Mouse (Mus musculus) bone marrow macrophage, adult 2 months (primary cell): ENCODE results near the gene Rita1.

Experiments
- CTCF ChIP-seq: IDR thresholded peaks from 2 replicates; pipeline ENCODE4 v1.5.1; 2012; ENCODE audit warnings: low read depth, mild to moderate bottlenecking, low read length, moderate library complexity
- POLR2A ChIP-seq: IDR thresholded peaks from 2 replicates; pipeline ENCODE4 v1.6.1; 2012; ENCODE audit warnings: mild to moderate bottlenecking, low read depth, low read length, borderline replicate concordance

GRCm38 (mm10) chr5:120631128-120631527 is 18.7 kb upstream of the Rita1 start:
- no peak for TF ChIP-seq CTCF
- TF ChIP-seq POLR2A = no peak
